Mouse (Mus musculus): ENCODE measurements around the gene Rcl1.

The Rcl1 gene

GRCm38 (mm10) chr19:29100874-29101542 lies at the start of gene Rcl1:
TSS of gene Rcl1 (plus strand) at chr19:29101375.
- DNase-seq (ENCODE audit: low read depth in 1 of 2, low spot score in 2 of 2), result peak; percentile 81 to 86

DNA sequence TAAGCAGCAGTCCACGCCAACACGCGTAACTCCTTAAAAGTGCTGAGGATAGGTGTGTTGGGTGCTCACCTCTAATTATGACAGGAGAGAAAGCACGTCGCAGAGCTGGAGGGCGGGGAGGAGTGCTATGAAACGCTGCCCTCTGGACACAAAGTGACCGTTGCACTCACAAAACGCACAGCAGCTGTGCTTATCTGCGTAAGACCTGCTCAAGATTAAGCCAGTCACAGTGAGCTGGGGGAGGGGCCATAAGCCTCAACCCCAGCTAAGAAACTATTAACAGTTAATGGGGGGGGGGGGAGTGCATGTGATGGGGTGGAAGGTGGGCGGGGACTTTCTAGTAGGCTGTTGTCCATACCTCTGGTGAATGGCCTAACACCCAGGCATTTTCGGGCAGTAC lies 48.4 kb upstream of the Rcl1 start:
- DNase-seq (ENCODE audit: low read depth in 1 of 2, low spot score in 2 of 2), result no peak

- no peak for DNase-seq (ENCODE audit: low read depth in 1 of 2, low spot score in 2 of 2)
Observed at GRCm38 (mm10) chr19:29054594-29054993, 46.6 kb upstream of the Rcl1 start.

GRCm38 (mm10) chr19:29055469-29055868 lies 45.7 kb upstream of the Rcl1 start:
- no peak for DNase-seq (ENCODE audit: low read depth in 1 of 2, low spot score in 2 of 2)

DNA sequence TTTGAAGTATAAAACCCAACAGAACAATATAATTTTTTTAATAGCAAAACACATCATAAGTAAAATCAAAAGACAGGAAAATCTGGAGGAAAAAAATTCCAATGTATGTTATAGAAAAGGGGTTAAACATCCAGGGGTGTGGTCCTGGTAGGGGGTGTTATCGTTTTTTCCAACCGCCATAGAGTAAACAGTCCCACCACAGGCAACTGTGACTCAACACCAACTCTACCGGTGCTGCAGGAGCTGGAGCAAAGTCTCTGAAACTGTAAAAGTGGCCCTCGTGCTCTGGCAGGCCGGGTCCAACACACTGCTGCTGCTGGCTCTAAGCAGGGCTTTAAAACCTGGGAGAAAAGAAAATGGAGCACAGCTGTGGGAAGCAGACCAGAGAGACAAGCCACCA lies 42.4 kb upstream of the Rcl1 start:
- no peak for DNase-seq (ENCODE audit: low read depth in 1 of 2, low spot score in 2 of 2)

GRCm38 (mm10) chr19:29059688-29060087 lies 41.5 kb upstream of the Rcl1 start:
- DNase-seq (ENCODE audit: low read depth in 1 of 2, low spot score in 2 of 2), result no peak

- DNase-seq (ENCODE audit: low read depth in 1 of 2, low spot score in 2 of 2), result no peak
Observed at GRCm38 (mm10) chr19:29060299-29060698, 40.9 kb upstream of the Rcl1 start.

DNA sequence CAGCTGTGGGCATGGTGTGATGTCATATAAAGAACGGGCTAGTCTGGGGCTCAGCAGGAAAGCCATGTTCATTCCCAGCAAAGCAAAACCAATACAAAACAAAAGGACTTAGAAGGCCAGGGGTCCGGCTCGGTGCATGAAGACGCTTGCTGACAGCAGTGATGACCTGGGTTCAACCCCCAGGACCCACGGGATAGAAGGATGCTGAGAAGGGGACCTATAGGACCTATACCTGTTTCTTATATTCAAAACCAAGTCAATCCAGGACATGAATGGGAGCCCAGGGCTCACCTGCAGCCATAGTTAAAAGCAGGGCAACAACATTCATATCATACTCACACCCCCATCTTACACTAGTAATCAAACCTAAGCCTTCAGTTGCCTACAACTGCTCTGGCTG lies 38.2 kb upstream of the Rcl1 start:
- no peak for DNase-seq (ENCODE audit: low read depth in 1 of 2, low spot score in 2 of 2)

GRCm38 (mm10) chr19:29063577-29064363 lies 37.4 kb upstream of the Rcl1 start:
- DNase-seq (ENCODE audit: low read depth in 1 of 2, low spot score in 2 of 2), result peak; percentile 66 to 84

DNA sequence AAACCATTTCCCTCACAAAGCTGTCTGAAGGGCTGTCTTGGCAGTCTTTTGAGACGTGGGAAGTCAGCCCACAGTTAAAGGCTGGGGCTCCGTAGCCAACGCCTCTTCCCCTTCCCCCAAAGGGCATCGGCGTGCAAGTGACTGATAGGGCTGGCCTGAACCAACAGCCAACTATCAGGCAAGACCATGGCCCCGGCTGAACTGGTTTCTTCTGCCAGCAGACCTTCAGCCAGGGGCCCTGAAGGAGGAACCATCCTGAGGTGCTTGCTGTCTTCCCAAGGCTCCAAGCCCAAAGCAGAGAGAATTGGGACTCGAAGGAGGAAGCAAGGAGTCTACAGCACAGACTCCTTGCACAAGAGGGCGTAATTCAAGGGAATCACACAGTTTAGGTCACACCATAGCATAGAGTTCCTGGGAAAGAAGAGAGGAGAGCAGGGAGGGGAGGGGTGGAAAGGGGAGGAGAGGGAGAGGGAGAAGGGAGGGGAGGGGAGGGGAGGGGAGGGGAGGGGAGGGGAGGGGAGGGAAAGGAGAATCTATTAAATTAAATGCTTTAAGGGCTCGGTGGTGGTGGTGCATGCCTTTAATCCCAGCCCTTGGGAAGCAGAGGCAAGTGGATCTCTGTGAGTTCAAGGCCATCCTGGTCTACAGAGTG lies 36.6 kb upstream of the Rcl1 start:
- peak; percentile 33 to 41 for DNase-seq (ENCODE audit: low read depth in 1 of 2, low spot score in 2 of 2)

DNA sequence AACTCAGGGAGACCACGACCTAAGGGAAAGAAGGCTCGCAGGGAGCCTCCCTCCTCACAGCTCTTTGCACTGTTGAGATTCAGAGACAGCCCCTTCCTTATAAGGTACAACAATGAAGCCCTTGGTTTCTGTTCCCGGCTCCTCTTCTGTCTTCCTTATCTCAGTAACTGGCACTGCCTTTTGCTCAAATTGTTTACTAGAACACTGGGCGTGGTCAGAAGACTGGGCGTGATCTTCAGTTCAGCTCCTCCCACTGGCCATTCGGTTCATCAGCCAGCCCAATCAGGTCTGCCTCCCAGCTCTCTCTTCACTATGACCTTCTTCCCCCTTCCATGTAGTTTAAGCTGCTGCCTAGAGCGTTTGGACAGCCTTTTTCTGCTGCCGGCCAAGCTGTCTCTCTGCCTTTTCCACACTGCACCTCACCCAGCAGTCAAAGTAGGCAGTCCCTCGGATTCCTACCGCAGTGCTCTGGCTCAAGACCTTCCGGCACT lies 34.1 kb upstream of the Rcl1 start:
- peak; percentile 66 to 73 for DNase-seq (ENCODE audit: low read depth in 1 of 2, low spot score in 2 of 2)

DNA sequence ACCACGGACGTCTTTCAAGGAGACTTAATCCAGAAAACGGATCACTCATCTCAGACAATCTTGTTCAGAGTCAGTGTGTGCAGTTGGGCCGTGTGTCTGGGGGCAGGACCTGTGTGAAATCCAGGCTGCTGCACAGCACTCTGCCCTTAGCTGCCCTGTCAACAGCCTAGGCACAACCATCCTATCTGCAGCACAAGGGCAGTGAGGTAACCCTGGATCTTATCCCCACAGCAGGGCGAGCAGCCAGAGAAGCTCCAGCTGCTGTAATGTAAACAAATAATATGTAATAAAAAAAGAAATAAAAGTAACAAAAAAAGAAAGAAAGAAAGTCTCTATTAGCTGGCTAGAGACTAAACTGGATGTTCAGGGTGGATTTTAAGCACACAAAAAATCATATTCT lies 32.0 kb upstream of the Rcl1 start:
- no peak for DNase-seq (ENCODE audit: low read depth in 1 of 2, low spot score in 2 of 2)

DNA sequence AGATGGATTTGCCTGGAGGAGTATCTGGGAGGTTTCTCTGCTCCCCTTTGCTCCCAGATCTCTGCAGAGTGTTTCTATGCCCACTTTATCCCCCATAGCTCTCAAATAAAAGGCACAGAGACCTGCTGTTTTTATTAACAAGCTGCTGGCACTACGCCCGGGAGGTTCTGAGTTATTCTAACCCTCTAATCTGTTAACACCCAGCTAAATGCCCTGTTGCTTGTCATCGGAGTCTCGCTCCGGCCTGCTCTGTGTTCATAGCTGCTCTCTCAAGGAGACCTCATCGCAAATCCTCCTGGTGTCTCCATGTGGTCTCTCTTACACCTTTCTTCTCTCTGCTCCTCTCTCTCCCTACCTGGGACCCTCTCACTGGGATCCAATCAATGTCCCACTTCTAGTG lies 26.4 kb upstream of the Rcl1 start:
- DNase-seq (ENCODE audit: low read depth in 1 of 2, low spot score in 2 of 2), result no peak

GRCm38 (mm10) chr19:29088628-29089027 lies 12.5 kb upstream of the Rcl1 start:
- no peak for DNase-seq (ENCODE audit: low read depth in 1 of 2, low spot score in 2 of 2)

DNA sequence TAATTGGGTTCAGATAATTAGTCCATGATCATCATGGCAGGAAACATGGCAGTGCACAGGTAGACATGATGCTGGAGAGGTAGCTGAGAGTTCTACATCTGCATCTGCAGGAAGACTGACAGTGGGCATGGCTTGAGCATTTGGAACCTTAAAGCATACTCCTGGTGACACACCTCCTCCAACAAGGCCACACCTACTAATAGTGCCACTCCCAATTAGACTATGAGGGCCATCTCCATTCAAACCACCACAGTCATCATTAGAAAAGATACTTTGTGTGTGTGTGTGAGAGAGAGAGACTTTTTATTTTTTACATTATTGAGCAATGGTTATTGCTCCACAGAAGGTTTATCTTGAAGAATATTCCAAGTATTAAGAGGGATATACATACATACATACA lies 9.0 kb upstream of the Rcl1 start:
- no peak for DNase-seq (ENCODE audit: low read depth in 1 of 2, low spot score in 2 of 2)

GRCm38 (mm10) chr19:29099106-29099505 lies 2.1 kb upstream of the Rcl1 start:
- DNase-seq (ENCODE audit: low read depth in 1 of 2, low spot score in 2 of 2), result no peak

DNA sequence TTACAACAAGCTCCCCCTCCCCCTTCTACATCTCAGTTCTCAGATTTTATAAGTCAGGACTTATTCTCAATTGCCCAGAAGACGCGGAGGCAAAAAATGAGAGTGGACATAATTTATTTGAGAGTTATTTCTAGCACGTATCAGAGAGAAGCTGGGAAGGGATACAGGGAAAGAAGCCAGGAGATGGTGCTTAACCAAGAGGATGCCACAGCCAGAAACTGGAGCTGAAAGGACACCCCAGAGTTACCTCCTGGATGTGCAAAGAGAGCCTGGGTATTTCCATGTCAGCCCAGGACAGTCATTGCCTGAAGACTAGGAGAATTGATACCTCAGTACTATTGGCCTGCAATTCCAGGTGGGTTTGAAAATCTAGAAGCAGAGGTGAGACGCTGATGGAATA lies 1.6 kb upstream of the Rcl1 start:
- DNase-seq (ENCODE audit: low read depth in 1 of 2, low spot score in 2 of 2), result no peak

GRCm38 (mm10) chr19:29100261-29100660 lies 914 bp upstream of the Rcl1 start:
- no peak for DNase-seq (ENCODE audit: low read depth in 1 of 2, low spot score in 2 of 2)

- peak in 1 of 2 experiments; percentile 6 for DNase-seq (ENCODE audit: low read depth in 1 of 2, low spot score in 2 of 2)
Observed at GRCm38 (mm10) chr19:29101591-29101990, 416 bp downstream of the Rcl1 start.

DNA sequence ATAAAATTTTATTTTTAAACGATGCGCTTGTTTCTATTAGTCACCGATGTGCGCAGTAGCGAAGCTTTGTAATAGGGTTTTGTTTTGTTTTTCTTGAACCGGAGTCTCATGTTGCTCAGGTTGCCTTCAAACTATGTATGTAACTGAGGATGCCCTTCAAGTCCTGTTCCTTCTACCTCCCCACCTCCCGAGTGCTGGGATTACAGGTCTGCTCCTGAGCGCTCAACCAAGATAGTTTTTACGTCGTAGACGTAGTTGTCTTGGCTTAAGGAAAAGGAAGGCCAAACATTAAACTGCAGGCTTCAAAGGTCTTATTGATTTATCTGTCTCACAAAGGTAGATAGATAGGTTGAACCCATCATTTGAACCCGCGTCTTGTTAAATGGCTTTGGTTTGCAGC lies 923 bp downstream of the Rcl1 start:
- DNase-seq (ENCODE audit: low read depth in 1 of 2, low spot score in 2 of 2), result no peak

DNA sequence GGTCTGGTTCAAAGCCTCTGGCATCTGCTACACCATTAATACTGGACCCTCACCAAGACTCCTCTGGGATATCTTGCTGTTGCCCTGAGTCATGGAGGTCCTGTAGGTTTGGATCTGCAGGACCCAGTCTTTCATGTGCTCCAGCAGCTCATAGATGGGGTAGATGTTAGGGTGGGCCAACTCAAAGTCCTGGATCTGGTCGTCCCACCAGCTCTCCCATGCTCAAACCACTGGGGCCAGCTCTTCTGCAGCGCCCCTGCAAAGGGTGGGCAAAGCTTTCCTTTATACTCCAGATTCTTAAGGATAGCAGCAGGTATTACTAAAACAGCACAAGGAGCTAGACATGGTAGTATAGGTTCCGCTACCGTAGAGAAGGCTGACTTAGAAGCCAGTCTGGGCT lies 4.6 kb downstream of the Rcl1 start:
- DNase-seq (ENCODE audit: low read depth in 1 of 2, low spot score in 2 of 2), result no peak

DNA sequence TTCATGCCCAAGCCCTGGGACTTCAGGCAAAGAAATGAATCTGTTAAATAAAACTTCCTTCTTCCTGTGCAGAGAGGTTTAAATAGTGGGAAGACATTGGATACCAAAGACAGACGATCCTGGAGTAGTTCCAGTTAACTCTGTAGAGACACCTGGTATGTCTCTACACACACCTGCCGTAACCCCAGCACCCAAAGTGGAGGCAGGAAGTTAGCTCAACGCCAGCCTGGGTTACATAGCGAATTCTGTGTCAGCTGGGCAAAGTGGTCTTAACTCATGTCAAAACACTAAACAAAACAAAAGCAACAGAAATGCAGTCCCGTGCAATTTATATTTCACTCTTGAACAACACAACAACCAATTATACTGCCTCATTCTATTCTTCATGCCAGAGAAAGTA lies 5.1 kb downstream of the Rcl1 start:
- DNase-seq (ENCODE audit: low read depth in 1 of 2, low spot score in 2 of 2), result no peak
